In the genomic region with DNA sequence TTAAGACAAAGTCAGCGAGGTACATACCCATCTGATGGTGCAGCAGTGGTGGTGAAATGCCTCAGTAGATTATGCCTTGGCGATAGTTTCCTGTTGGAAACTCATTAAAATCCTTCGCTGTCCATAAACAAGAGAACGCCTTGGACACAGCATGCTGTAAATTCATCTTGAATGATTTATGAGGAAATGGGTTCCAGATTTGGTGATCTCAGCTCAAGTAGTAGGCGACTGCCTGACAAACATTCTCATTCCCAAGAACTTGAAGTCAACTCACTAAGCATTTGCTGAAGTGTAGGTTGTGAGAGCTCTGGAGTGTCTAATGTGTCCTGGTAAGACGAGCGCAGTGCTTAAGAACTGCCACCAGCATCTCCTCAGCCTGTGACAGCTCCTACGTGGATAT, we compare ENCODE assay signal across 22 mouse cellular contexts.
DNase-seq lines count a peak whose midpoint lies in the region; ATAC-seq and TF ChIP-seq lines count a peak whose summit lies in the region.
"Had no signal": no experiment of that assay in that cellular context is flagged by ENCODE, and none has a peak within 500 bp of the region (broad histone marks: within the 10 kb centered on the region; RNA-seq: fewer than 3 reads in every experiment).

No protein-coding gene starts in this region.

- peaks cover 45% of the 10 kb centered on the region for H3K4me1 ChIP-seq in limb, embryonic 14.5 days (ENCODE audit: control insufficient read depth, insufficient read depth, low read length)
- H3K4me1 ChIP-seq in limb, embryonic 10.5 days, result peaks cover 48% of the 10 kb centered on the region
- peaks cover 22% of the 10 kb centered on the region for H3K4me1 ChIP-seq in brown adipose tissue, adult 24 weeks (ENCODE audit: control insufficient read depth, insufficient read depth, insufficient read length, low read length)
- H3K4me1 ChIP-seq in limb, embryonic 15.5 days, result peaks cover 49% of the 10 kb centered on the region

- 37% methylated on average over 8 of the region's 8 CpGs for WGBS in limb, embryonic 14.5 days
- WGBS in limb, embryonic 10.5 days, result 61% methylated on average over 8 of the region's 8 CpGs
- 34% methylated on average over 8 of the region's 8 CpGs for WGBS in limb, embryonic 15.5 days

- H3K9me3 ChIP-seq in limb, embryonic 14.5 days (ENCODE audit: control insufficient read depth, low read length), result no peaks in the 10 kb centered on the region
- no peaks in the 10 kb centered on the region for H3K9me3 ChIP-seq in limb, embryonic 10.5 days (replicated peaks)
- H3K9me3 ChIP-seq in limb, embryonic 15.5 days, result no peaks in the 10 kb centered on the region
- H3K9me3 ChIP-seq: forebrain, embryonic 13.5 days; heart, embryonic 13.5 days had no signal

- intact Hi-C loops in gastrocnemius, adult 2 months (cut with DNase I), result no loop called here

- no peak overlapping the region for H3K4me3 ChIP-seq in gastrocnemius, adult 2 months
- no peak overlapping the region for H3K4me3 ChIP-seq in limb, embryonic 14.5 days (replicated peaks; ENCODE audit: low read length)
- no peak overlapping the region for H3K4me3 ChIP-seq in limb, embryonic 10.5 days
- no peak overlapping the region for H3K4me3 ChIP-seq in brown adipose tissue, adult 24 weeks (ENCODE audit: insufficient read depth, low read depth, low read length)
- no peak overlapping the region for H3K4me3 ChIP-seq in limb, embryonic 15.5 days
- H3K4me3 ChIP-seq: forebrain, embryonic 13.5 days; heart, embryonic 13.5 days had no signal

- no peak for TF ChIP-seq POLR2A in limb, embryonic 14.5 days (IDR thresholded peaks at IDR 0.05; ENCODE audit: borderline replicate concordance, extremely low read depth, insufficient read depth, insufficient read length)

- H3K27me3 ChIP-seq in limb, embryonic 14.5 days (ENCODE audit: control insufficient read depth, insufficient read depth, low read length), result no peaks in the 10 kb centered on the region
- H3K27me3 ChIP-seq in limb, embryonic 10.5 days (ENCODE audit: low read depth, poor library complexity, severe bottlenecking), result no peaks in the 10 kb centered on the region
- H3K27me3 ChIP-seq in limb, embryonic 15.5 days, result no peaks in the 10 kb centered on the region
- H3K27me3 ChIP-seq: CH12.LX; forebrain, embryonic 13.5 days; heart, embryonic 13.5 days had no signal

- peaks cover 8% of the 10 kb centered on the region; the same call in 1 of the 2 replicates for H3K36me3 ChIP-seq in limb, embryonic 14.5 days (ENCODE audit: control insufficient read depth, insufficient read depth, low read length)
- H3K36me3 ChIP-seq in limb, embryonic 10.5 days, result peaks cover 3% of the 10 kb centered on the region; the same call in 1 of the 2 replicates
- H3K36me3 ChIP-seq in limb, embryonic 15.5 days, result peaks cover under 1% of the 10 kb centered on the region; the same call in 1 of the 2 replicates

- H3K9ac ChIP-seq in limb, embryonic 14.5 days (ENCODE audit: low read depth, low read length, severe bottlenecking), result no peak overlapping the region
- no peak overlapping the region for H3K9ac ChIP-seq in limb, embryonic 15.5 days
- H3K9ac ChIP-seq: forebrain, postnatal 0 days; heart, embryonic 13.5 days had no signal

- 0 out of 2 replicates have a peak, but pooled peaks have one; percentile 7 for ATAC-seq in limb, embryonic 14.5 days (ENCODE audit: low FRiP score, low read depth)
- ATAC-seq in limb, embryonic 15.5 days (ENCODE audit: insufficient number of reproducible peaks, low FRiP score, low TSS enrichment, low read depth), result no peak
- no peak for ATAC-seq in granulocyte monocyte progenitor cell, adult 5-6 weeks (replicated peaks; ENCODE audit: poor library complexity, severe bottlenecking)
- ATAC-seq: forebrain, embryonic 13.5 days; forebrain, postnatal 0 days; hindbrain, postnatal 0 days had no signal

- H3K4me2 ChIP-seq in limb, embryonic 14.5 days (replicated peaks; ENCODE audit: low read depth, low read length, severe bottlenecking), result no peak overlapping the region
- H3K4me2 ChIP-seq in limb, embryonic 15.5 days, result no peak overlapping the region
- H3K4me2 ChIP-seq: forebrain, embryonic 13.5 days; heart, embryonic 13.5 days had no signal

- no peak for TF ChIP-seq CTCF in gastrocnemius, adult 2 months (IDR thresholded peaks at IDR 0.05)

- peak overlapping the region; percentile 56 for H3K27ac ChIP-seq in gastrocnemius, adult 2 months
- no peak overlapping the region for H3K27ac ChIP-seq in limb, embryonic 14.5 days (replicated peaks; ENCODE audit: low read depth, low read length)
- no peak overlapping the region for H3K27ac ChIP-seq in limb, embryonic 10.5 days
- H3K27ac ChIP-seq in brown adipose tissue, adult 24 weeks (replicated peaks; ENCODE audit: low read depth, low read length), result 0 out of 2 replicates have a peak overlapping the region, but pooled peaks have one; percentile 30
- H3K27ac ChIP-seq in limb, embryonic 15.5 days, result peak overlapping the region; percentile 3; the same call in 1 of the 2 replicates
- H3K27ac ChIP-seq: forebrain, embryonic 13.5 days; heart, embryonic 13.5 days; hindbrain, postnatal 0 days had no signal

- no peak for DNase-seq in gastrocnemius, adult 2 months
- no peak for DNase-seq in gastrocnemius, adult 8-10 months (ENCODE audit: low spot score in 2 of 2)
- peak; percentile 57 for DNase-seq in limb, embryonic 14.5 days (ENCODE audit: low spot score)
- DNase-seq in limb, embryonic 10.5 days (ENCODE audit: low spot score), result no peak
- no peak for DNase-seq in ovary, postnatal 10 days (ENCODE audit: low spot score)
- DNase-seq: adrenal gland, adult 8-10 months; adrenal gland, postnatal 36 days; cerebellum, adult 11-12 months; cerebellum, adult 9-10 months; cerebellum, postnatal 36 days; forebrain, postnatal 0 days; gastrocnemius, postnatal 25 days; heart, adult 18-20 months; heart, postnatal 36 days; kidney, adult 11 months had no signal

Comparison
In these comparisons a context has a peak if more than half of its experiments do, and no peak if none do; other contexts are left out.
1. H3K27ac ChIP-seq: peak in gastrocnemius, adult 2 months (single experiment), brown adipose tissue, adult 24 weeks (single experiment) and limb, embryonic 15.5 days (single experiment); none in limb, embryonic 14.5 days (single experiment) and limb, embryonic 10.5 days (single experiment).